Mouse (Mus musculus) heart, embryonic 16.5 days (tissue): ENCODE data around the gene Lrp8. TPM values are rescaled to one million over a fixed set of nuclear protein-coding genes. Genes with fewer than 3 reads are reported as not detected.

Experiments
- ATAC-seq: fragments of 200-750 bp; cut with Nextera tagmentation; replicated peaks from 2 replicates; pipeline ENCODE4 v1.8.0; 2017; ENCODE audit warnings: moderate number of reproducible peaks; ENCODE audit not compliant: insufficient read depth, low FRiP score; ENCODE audit errors: extremely low read depth
- H3K27ac ChIP-seq: fragments of 300-500 bp; sonication (generic); 2 replicates; pipeline ENCODE4 v1.5.1; 2014; ENCODE audit warnings: mild to moderate bottlenecking, low read length, control low read depth, moderate library complexity
- H3K27me3 ChIP-seq: fragments of 300-500 bp; sonication (generic); 2 replicates; pipeline ENCODE4 v1.6.1; 2014; ENCODE audit warnings: low read length, mixed read lengths; ENCODE audit not compliant: control insufficient read depth, insufficient read depth
- H3K36me3 ChIP-seq: fragments of 300-500 bp; sonication (generic); 2 replicates; pipeline ENCODE4 v1.6.1; 2014; ENCODE audit not compliant: control insufficient read depth, insufficient read depth
- H3K4me1 ChIP-seq: fragments of 300-500 bp; sonication (generic); 2 replicates; pipeline ENCODE4 v1.6.1; 2014; ENCODE audit warnings: low read length, mixed read lengths; ENCODE audit not compliant: control insufficient read depth, insufficient read depth
- H3K4me2 ChIP-seq: fragments of 300-500 bp; sonication (generic); 2 replicates; pipeline ENCODE4 v1.6.1; 2014; ENCODE audit warnings: low read depth, mild to moderate bottlenecking, control low read depth, low read length
- H3K4me3 ChIP-seq: fragments of 300-500 bp; sonication (generic); 2 replicates; pipeline ENCODE4 v1.5.1; 2014; ENCODE audit warnings: mild to moderate bottlenecking, control low read depth, low read length
- H3K9ac ChIP-seq: fragments of 300-500 bp; sonication (generic); 2 replicates; pipeline ENCODE4 v1.6.1; 2014; ENCODE audit warnings: low read length, control low read depth
- H3K9me3 ChIP-seq: fragments of 300-500 bp; sonication (generic); replicated peaks from 2 replicates; pipeline ENCODE4 v1.6.1; 2016; ENCODE audit warnings: low read length; ENCODE audit not compliant: control insufficient read depth
- WGBS: fragments of 180-500 bp; shearing (Covaris S2); extraction: QIAGEN DNeasy Blood & Tissue Kit; methylation state at CpG from one replicate; pipeline ENCODE4 v1.1.7; 2014; 5-methylcytosine and 5-hydroxymethylcytosine counted together
- polyA plus RNA-seq: library from polyadenylated mRNA; unstranded; fragments of >200 nt; fragmentation: Nextera tagmentation; extraction: Ambion mirVana; gene quantifications from 2 replicates; pipeline ENCODE4 v1.2.1, GENCODE M21; 2015

Lrp8 gene
- polyA plus RNA-seq, 1 experiment from 2014 or later, result 0.91 TPM

GRCm38 (mm10) chr4:107816459-107816858, 14.4 kb downstream of the Lrp8 start:
- Histone ChIP-seq H3K27ac (no peak overlapping the region), H3K4me3 (no peak overlapping the region), H3K4me1 (no peaks in the 10 kb centered on the region), H3K9me3 (no peaks in the 10 kb centered on the region), H3K36me3 (no peaks in the 10 kb centered on the region), H3K4me2 (no peak overlapping the region), H3K27me3 (no peaks in the 10 kb centered on the region), H3K9ac (no peak overlapping the region)
- no peak for ATAC-seq
- 30% methylated on average over 4 of the region's 4 CpGs for WGBS

GRCm38 (mm10) chr4:107817463-107817862, 15.4 kb downstream of the Lrp8 start:
- H3K9me3 ChIP-seq, result no peaks in the 10 kb centered on the region
- no peaks in the 10 kb centered on the region for H3K27me3 ChIP-seq
- H3K27ac ChIP-seq, result no peak overlapping the region
- whole genome bisulfite sequencing, result 39% methylated on average over 6 of the region's 6 CpGs
- no peaks in the 10 kb centered on the region for H3K4me1 ChIP-seq
- no peaks in the 10 kb centered on the region for H3K36me3 ChIP-seq
- no peak for ATAC-seq
- no peak overlapping the region for H3K4me3 ChIP-seq
- no peak overlapping the region for H3K9ac ChIP-seq
- no peak overlapping the region for H3K4me2 ChIP-seq

- WGBS, result 68% methylated on average over 16 of the region's 16 CpGs
- ATAC-seq, result no peak
Observed at GRCm38 (mm10) chr4:107819990-107820719, 18.1 kb downstream of the Lrp8 start.

GRCm38 (mm10) chr4:107820856-107821619, 19.0 kb downstream of the Lrp8 start:
- H3K36me3 ChIP-seq, result no peaks in the 10 kb centered on the region
- no peak overlapping the region for H3K4me3 ChIP-seq
- no peak overlapping the region for H3K27ac ChIP-seq
- H3K9ac ChIP-seq, result no peak overlapping the region
- no peak overlapping the region for H3K4me2 ChIP-seq
- H3K4me1 ChIP-seq, result no peaks in the 10 kb centered on the region; the same call in 1 of the 2 replicates
- WGBS, result 80% methylated on average over 8 of the region's 8 CpGs
- ATAC-seq, result no peak; the same call in 1 of the 2 replicates
- peaks cover 4% of the 10 kb centered on the region; the same call in 1 of the 2 replicates for H3K27me3 ChIP-seq
- H3K9me3 ChIP-seq, result no peaks in the 10 kb centered on the region

More at GRCm38 (mm10) chr4:107819990-107820719, 18.1 kb downstream of the Lrp8 start:
- Histone ChIP-seq H3K27ac (no peak overlapping the region), H3K4me3 (no peak overlapping the region), H3K4me2 (no peak overlapping the region), H3K4me1 (no peaks in the 10 kb centered on the region; the same call in 1 of the 2 replicates), H3K9me3 (no peaks in the 10 kb centered on the region), H3K9ac (no peak overlapping the region), H3K27me3 (peaks cover 4% of the 10 kb centered on the region; the same call in 1 of the 2 replicates), H3K36me3 (no peaks in the 10 kb centered on the region)

GRCm38 (mm10) chr4:107822936-107823411, 20.9 kb downstream of the Lrp8 start:
- H3K27me3 ChIP-seq, result peaks cover 4% of the 10 kb centered on the region; the same call in 1 of the 2 replicates
- H3K4me3 ChIP-seq, result peak overlapping the region; percentile 5; the same call in 1 of the 2 replicates
- no peak overlapping the region for H3K27ac ChIP-seq
- H3K4me1 ChIP-seq, result no peaks in the 10 kb centered on the region; the same call in 1 of the 2 replicates
- no peak overlapping the region for H3K4me2 ChIP-seq
- 64% methylated on average over 9 of the region's 9 CpGs for WGBS
- no peaks in the 10 kb centered on the region for H3K9me3 ChIP-seq
- no peaks in the 10 kb centered on the region for H3K36me3 ChIP-seq
- H3K9ac ChIP-seq, result no peak overlapping the region
- no peak for ATAC-seq

- no peak overlapping the region for H3K27ac ChIP-seq
- H3K9ac ChIP-seq, result no peak overlapping the region
- no peaks in the 10 kb centered on the region for H3K9me3 ChIP-seq
- WGBS, result 48% methylated on average over 11 of the region's 11 CpGs
- no peak overlapping the region for H3K4me3 ChIP-seq
- H3K27me3 ChIP-seq, result peaks cover 4% of the 10 kb centered on the region; the same call in 1 of the 2 replicates
- no peaks in the 10 kb centered on the region; the same call in 1 of the 2 replicates for H3K4me1 ChIP-seq
- H3K4me2 ChIP-seq, result no peak overlapping the region
- H3K36me3 ChIP-seq, result no peaks in the 10 kb centered on the region
- no peak for ATAC-seq
Observed at GRCm38 (mm10) chr4:107823511-107823910, 21.4 kb downstream of the Lrp8 start.

GRCm38 (mm10) chr4:107828727-107829218, 26.7 kb downstream of the Lrp8 start:
- 55% methylated on average over 10 of the region's 10 CpGs for WGBS
- Histone ChIP-seq H3K9me3 (no peaks in the 10 kb centered on the region), H3K27ac (no peak overlapping the region), H3K4me2 (no peak overlapping the region), H3K27me3 (0 out of 2 replicates have a peak, but pooled peaks cover 4% of the 10 kb centered on the region), H3K9ac (no peak overlapping the region), H3K4me1 (no peaks in the 10 kb centered on the region; the same call in 1 of the 2 replicates), H3K36me3 (no peaks in the 10 kb centered on the region), H3K4me3 (no peak overlapping the region)
- no peak for ATAC-seq

GRCm38 (mm10) chr4:107829675-107830074, 27.6 kb downstream of the Lrp8 start:
- Histone ChIP-seq H3K27ac (no peak overlapping the region), H3K4me2 (no peak overlapping the region), H3K9me3 (no peaks in the 10 kb centered on the region), H3K27me3 (no peaks in the 10 kb centered on the region), H3K9ac (no peak overlapping the region), H3K4me3 (no peak overlapping the region), H3K4me1 (no peaks in the 10 kb centered on the region), H3K36me3 (no peaks in the 10 kb centered on the region)
- ATAC-seq, result no peak
- WGBS, result 57% methylated on average over 2 of the region's 2 CpGs
